ENCODE assay signal across 8 mouse cellular contexts in genomic region chr16:23109350-23110280, GRCm38 (mm10). TPM values are rescaled to one million over a fixed set of nuclear protein-coding genes. Genes with fewer than 3 reads are reported as not detected.
A peak's percentile ranks its signal among the peaks of the same experiment; 100 is the strongest.
DNase-seq lines count a peak whose midpoint lies in the region; ATAC-seq lines count a peak whose summit lies in the region.
"Had no signal": no experiment of that assay in that cellular context is flagged by ENCODE, and none has a peak within 500 bp of the region (broad histone marks: within the 10 kb centered on the region; RNA-seq: fewer than 3 reads in every experiment).

No protein-coding gene starts in this region.

- H3K36me3 ChIP-seq in lung, embryonic 15.5 days = peaks cover 55% of the 10 kb centered on the region
- peaks cover 51% of the 10 kb centered on the region for H3K36me3 ChIP-seq in embryonic facial prominence, embryonic 15.5 days
- H3K36me3 ChIP-seq in limb, embryonic 11.5 days (ENCODE audit: control insufficient read depth, insufficient read depth, low read length) = peaks cover 20% of the 10 kb centered on the region; the same call in 1 of the 2 replicates
- peaks cover 51% of the 10 kb centered on the region for H3K36me3 ChIP-seq in stomach, embryonic 14.5 days (ENCODE audit: control insufficient read depth, insufficient read depth, low read length)

- 43% methylated on average over 5 of the region's 5 CpGs for WGBS in lung, embryonic 15.5 days
- 35% methylated on average over 5 of the region's 5 CpGs for WGBS in embryonic facial prominence, embryonic 15.5 days
- WGBS in limb, embryonic 11.5 days = 63% methylated on average over 5 of the region's 5 CpGs
- WGBS in stomach, embryonic 14.5 days = 46% methylated on average over 5 of the region's 5 CpGs

- ATAC-seq in lung, embryonic 15.5 days (ENCODE audit: borderline replicate concordance, extremely low read depth, low FRiP score, low TSS enrichment) = no peak
- ATAC-seq in embryonic facial prominence, embryonic 15.5 days (ENCODE audit: insufficient number of reproducible peaks, low FRiP score, low TSS enrichment, low read depth) = no peak
- no peak for ATAC-seq in limb, embryonic 11.5 days (ENCODE audit: insufficient number of reproducible peaks, low FRiP score, low TSS enrichment, low read depth)
- no peak for ATAC-seq in stomach, embryonic 14.5 days (ENCODE audit: insufficient number of reproducible peaks, insufficient read depth, low FRiP score, low read depth)

- no peak for DNase-seq in lung, postnatal 25 days (ENCODE audit: low spot score)
- DNase-seq in limb, embryonic 11.5 days (ENCODE audit: low spot score) = no peak
- DNase-seq in embryo, embryonic 10.5 days (ENCODE audit: low spot score) = no peak
- no peak for DNase-seq in left cerebral cortex, postnatal 36 days (ENCODE audit: low spot score in 2 of 2)

- no peak overlapping the region for H3K27ac ChIP-seq in lung, embryonic 15.5 days
- H3K27ac ChIP-seq in embryonic facial prominence, embryonic 15.5 days (replicated peaks) = peak overlapping the region; percentile 99; the same call in 1 of the 2 replicates
- no peak overlapping the region for H3K27ac ChIP-seq in limb, embryonic 11.5 days (replicated peaks; ENCODE audit: low read depth, low read length)
- no peak overlapping the region; the same call in 1 of the 2 replicates for H3K27ac ChIP-seq in stomach, embryonic 14.5 days (ENCODE audit: low read length)

- peak overlapping the region; percentile 98 for H3K4me3 ChIP-seq in lung, embryonic 15.5 days
- peak overlapping the region; percentile 68 for H3K4me3 ChIP-seq in embryonic facial prominence, embryonic 15.5 days (replicated peaks)
- H3K4me3 ChIP-seq in limb, embryonic 11.5 days (ENCODE audit: low read depth, low read length) = peak overlapping the region; percentile 71
- H3K4me3 ChIP-seq in stomach, embryonic 14.5 days (ENCODE audit: low read depth, low read length) = peak overlapping the region; percentile 97

- H3K4me1 ChIP-seq in lung, embryonic 15.5 days = peaks cover 38% of the 10 kb centered on the region
- peaks cover 22% of the 10 kb centered on the region for H3K4me1 ChIP-seq in embryonic facial prominence, embryonic 15.5 days
- H3K4me1 ChIP-seq in limb, embryonic 11.5 days (ENCODE audit: control insufficient read depth, insufficient read depth, low read length) = peaks cover 8% of the 10 kb centered on the region
- peaks cover 4% of the 10 kb centered on the region; the same call in 1 of the 2 replicates for H3K4me1 ChIP-seq in stomach, embryonic 14.5 days (ENCODE audit: control insufficient read depth, insufficient read depth, low read length)

- peak overlapping the region; percentile 100 for H3K9ac ChIP-seq in lung, embryonic 15.5 days
- H3K9ac ChIP-seq in embryonic facial prominence, embryonic 15.5 days = peak overlapping the region; percentile 98
- peak overlapping the region; percentile 97 for H3K9ac ChIP-seq in limb, embryonic 11.5 days (ENCODE audit: low read length)
- peak overlapping the region; percentile 100 for H3K9ac ChIP-seq in stomach, embryonic 14.5 days (replicated peaks; ENCODE audit: low read depth, low read length)

- intact Hi-C loops in left cerebral cortex, postnatal 36 days (cut with DNase I) = no loop called here

- H3K9me3 ChIP-seq in lung, embryonic 15.5 days = no peaks in the 10 kb centered on the region
- H3K9me3 ChIP-seq in embryonic facial prominence, embryonic 15.5 days (replicated peaks) = no peaks in the 10 kb centered on the region
- no peaks in the 10 kb centered on the region for H3K9me3 ChIP-seq in limb, embryonic 11.5 days (ENCODE audit: control insufficient read depth, low read length)
- H3K9me3 ChIP-seq in stomach, embryonic 14.5 days (ENCODE audit: control insufficient read depth, low read depth, low read length) = no peaks in the 10 kb centered on the region

- H3K27me3 ChIP-seq in lung, embryonic 15.5 days = no peaks in the 10 kb centered on the region
- H3K27me3 ChIP-seq in embryonic facial prominence, embryonic 15.5 days = no peaks in the 10 kb centered on the region
- no peaks in the 10 kb centered on the region for H3K27me3 ChIP-seq in limb, embryonic 11.5 days (ENCODE audit: control insufficient read depth, insufficient read depth, low read length)
- H3K27me3 ChIP-seq in stomach, embryonic 14.5 days (ENCODE audit: control insufficient read depth, insufficient read depth, low read length) = no peaks in the 10 kb centered on the region

- peak overlapping the region; percentile 67 for H3K4me2 ChIP-seq in lung, embryonic 15.5 days
- peak overlapping the region; percentile 68 for H3K4me2 ChIP-seq in embryonic facial prominence, embryonic 15.5 days (replicated peaks)
- H3K4me2 ChIP-seq in limb, embryonic 11.5 days (ENCODE audit: low read depth, severe bottlenecking) = peak overlapping the region; percentile 88
- peak overlapping the region; percentile 85 for H3K4me2 ChIP-seq in stomach, embryonic 14.5 days (replicated peaks; ENCODE audit: low read depth, low read length)

RNA-seq across cellular contexts. Expression of gene Eif4a2, which starts 2.4 kb away (rescaled TPM):
- 202 and 203 TPM in 2 replicates for polyA plus RNA-seq in lung, embryonic 15.5 days (2015; fragmentation: Nextera tagmentation; extraction: Ambion mirVana)
- 231 and 236 TPM in 2 replicates for polyA plus RNA-seq in embryonic facial prominence, embryonic 15.5 days (2015; fragmentation: Nextera tagmentation; extraction: Ambion mirVana)
- polyA plus RNA-seq in limb, embryonic 11.5 days (2014; fragmentation: Nextera tagmentation; extraction: Ambion mirVana) = 228 and 233 TPM in 2 replicates
- 270 and 285 TPM in 2 replicates for polyA plus RNA-seq in stomach, embryonic 14.5 days (2014; fragmentation: Nextera tagmentation; extraction: Ambion mirVana)
- 100 to 1,000 TPM; 863 to 878 TPM for total RNA-seq in left cerebral cortex, postnatal 36 days (2021)

RNA-seq across cellular contexts. Expression of gene Rfc4, which starts 17.9 kb away (rescaled TPM):
- polyA plus RNA-seq in lung, embryonic 15.5 days (2015; fragmentation: Nextera tagmentation; extraction: Ambion mirVana) = 135 and 138 TPM in 2 replicates
- polyA plus RNA-seq in embryonic facial prominence, embryonic 15.5 days (2015; fragmentation: Nextera tagmentation; extraction: Ambion mirVana) = 83.0 and 86.0 TPM in 2 replicates
- 203 and 210 TPM in 2 replicates for polyA plus RNA-seq in limb, embryonic 11.5 days (2014; fragmentation: Nextera tagmentation; extraction: Ambion mirVana)
- 112 and 121 TPM in 2 replicates for polyA plus RNA-seq in stomach, embryonic 14.5 days (2014; fragmentation: Nextera tagmentation; extraction: Ambion mirVana)
- total RNA-seq in left cerebral cortex, postnatal 36 days (2021) = 1 to 10 TPM; 6.8 to 7.3 TPM

RNA-seq across cellular contexts. Expression of gene Adipoq, which starts 36.7 kb away (rescaled TPM):
- polyA plus RNA-seq in lung, embryonic 15.5 days (2015; fragmentation: Nextera tagmentation; extraction: Ambion mirVana) = 0.19 TPM in 1 of 2 replicates, not detected in the other
- polyA plus RNA-seq in embryonic facial prominence, embryonic 15.5 days (2015; fragmentation: Nextera tagmentation; extraction: Ambion mirVana) = 0.13 and 0.25 TPM in 2 replicates
- not detected in 2 replicates for polyA plus RNA-seq in limb, embryonic 11.5 days (2014; fragmentation: Nextera tagmentation; extraction: Ambion mirVana)
- not detected in 2 replicates for polyA plus RNA-seq in stomach, embryonic 14.5 days (2014; fragmentation: Nextera tagmentation; extraction: Ambion mirVana)
- total RNA-seq in left cerebral cortex, postnatal 36 days (2021) = not detected
- total RNA-seq: layer of hippocampus, adult 18-20 months had no signal

RNA-seq across cellular contexts. Expression of gene Kng1, which starts 52.0 kb away (rescaled TPM):
- polyA plus RNA-seq in lung, embryonic 15.5 days (2015; fragmentation: Nextera tagmentation; extraction: Ambion mirVana) = 0.59 and 4.1 TPM in 2 replicates
- polyA plus RNA-seq in embryonic facial prominence, embryonic 15.5 days (2015; fragmentation: Nextera tagmentation; extraction: Ambion mirVana) = 0.08 and 0.17 TPM in 2 replicates
- polyA plus RNA-seq in limb, embryonic 11.5 days (2014; fragmentation: Nextera tagmentation; extraction: Ambion mirVana) = 0.33 TPM in 1 of 2 replicates, not detected in the other
- polyA plus RNA-seq in stomach, embryonic 14.5 days (2014; fragmentation: Nextera tagmentation; extraction: Ambion mirVana) = 0.13 and 0.59 TPM in 2 replicates
- not detected for total RNA-seq in left cerebral cortex, postnatal 36 days (2021)
- total RNA-seq: layer of hippocampus, adult 18-20 months had no signal
